In the genomic region with DNA sequence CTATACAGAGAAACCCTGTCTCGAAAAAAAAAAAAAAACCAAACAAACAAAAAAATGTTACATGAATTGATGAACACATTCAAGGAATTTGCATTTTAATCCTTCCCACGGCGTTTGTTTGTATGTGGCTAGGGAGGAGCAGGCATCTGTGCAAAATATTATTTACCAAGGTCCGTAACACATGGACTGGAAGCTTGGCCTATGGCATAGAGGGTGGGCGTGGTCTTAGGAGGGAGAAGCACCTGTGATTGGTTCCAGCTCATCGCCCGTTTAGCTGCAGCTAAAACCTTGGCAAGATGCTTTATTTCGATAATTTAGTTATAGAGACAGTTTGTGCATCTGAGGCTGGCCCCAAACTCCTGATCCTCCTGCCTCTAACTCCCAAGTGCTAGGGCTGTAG, we compare ENCODE assay signal across 37 mouse cellular contexts. TPM values are rescaled to one million over a fixed set of nuclear protein-coding genes. Genes with fewer than 3 reads are reported as not detected.
"Had no signal": no experiment of that assay in that cellular context is flagged by ENCODE, and none has a peak within 500 bp of the region (broad histone marks: within the 10 kb centered on the region; RNA-seq: fewer than 3 reads in every experiment).

No protein-coding gene starts in this region.

- H3K27me3 ChIP-seq: heart, embryonic 12.5 days; hindbrain, embryonic 12.5 days; kidney, embryonic 15.5 days; limb, embryonic 13.5 days; limb, embryonic 15.5 days; liver, embryonic 13.5 days; liver, embryonic 15.5 days had no signal

- DNase-seq: gastrocnemius, adult 2 months; gastrocnemius, postnatal 10 days; gastrocnemius, postnatal 25 days; heart, postnatal 10 days; heart, postnatal 4 days; kidney, adult 18-20 months; kidney, postnatal 14 days; kidney, postnatal 4 days; left cerebral cortex, postnatal 4 days; liver, embryonic 13.5 days; liver, postnatal 0 days had no signal

- H3K9me3 ChIP-seq: heart, embryonic 10.5 days; heart, embryonic 12.5 days; hindbrain, embryonic 10.5 days; hindbrain, embryonic 12.5 days; kidney, embryonic 15.5 days; limb, embryonic 13.5 days; limb, embryonic 15.5 days; liver, embryonic 13.5 days; liver, embryonic 15.5 days had no signal

- H3K27ac ChIP-seq: gastrocnemius, adult 2 months; heart, embryonic 10.5 days; hindbrain, embryonic 10.5 days; hindbrain, embryonic 12.5 days; hindbrain, embryonic 14.5 days; kidney, embryonic 15.5 days; kidney, postnatal 0 days; layer of hippocampus, adult 2 months; left cerebral cortex, adult 2 months; limb, embryonic 13.5 days; liver, embryonic 13.5 days; liver, embryonic 15.5 days had no signal

- H3K4me2 ChIP-seq: heart, embryonic 12.5 days; hindbrain, embryonic 12.5 days; hindbrain, embryonic 14.5 days; liver, embryonic 13.5 days; liver, embryonic 15.5 days had no signal

- H3K9ac ChIP-seq: heart, embryonic 12.5 days; hindbrain, embryonic 12.5 days; hindbrain, embryonic 14.5 days; kidney, embryonic 15.5 days; limb, embryonic 13.5 days; limb, embryonic 15.5 days; liver, embryonic 13.5 days; liver, embryonic 15.5 days; liver, postnatal 0 days had no signal

- H3K4me3 ChIP-seq: gastrocnemius, adult 2 months; heart, embryonic 10.5 days; heart, embryonic 12.5 days; hindbrain, embryonic 10.5 days; hindbrain, embryonic 12.5 days; kidney, embryonic 15.5 days; layer of hippocampus, adult 2 months; left cerebral cortex, adult 2 months; liver, embryonic 13.5 days; liver, embryonic 15.5 days had no signal

- H3K36me3 ChIP-seq: heart, embryonic 10.5 days; heart, embryonic 12.5 days; hindbrain, embryonic 10.5 days; hindbrain, embryonic 12.5 days; kidney, embryonic 15.5 days; limb, embryonic 13.5 days; limb, embryonic 15.5 days; liver, embryonic 13.5 days; liver, embryonic 15.5 days had no signal

- ATAC-seq: hindbrain, embryonic 16.5 days; inflammation-experienced regulatory T-cells, adult 6 months; liver, postnatal 0 days had no signal

RNA-seq across cellular contexts. Expression of a gene that starts 2.3 kb away (rescaled TPM):
- total RNA-seq: gastrocnemius, adult 2 months; granulocyte monocyte progenitor cell, adult 5-6 weeks had no signal
- polyA plus RNA-seq: inflammation-experienced regulatory T-cells, adult 6 months had no signal

RNA-seq across cellular contexts. Expression of a gene that starts 27.3 kb away (rescaled TPM):
- total RNA-seq: gastrocnemius, adult 2 months; gastrocnemius, postnatal 10 days; gastrocnemius, postnatal 25 days; gastrocnemius, postnatal 4 days; granulocyte monocyte progenitor cell, adult 5-6 weeks; heart, adult 8-10 months; heart, postnatal 10 days; heart, postnatal 25 days; heart, postnatal 4 days; layer of hippocampus, adult 2 months; layer of hippocampus, postnatal 10 days; layer of hippocampus, postnatal 25 days; left cerebral cortex, adult 2 months; left cerebral cortex, postnatal 25 days; left cerebral cortex, postnatal 4 days; liver, adult 2 months had no signal
- polyA plus RNA-seq: frontal cortex, adult 2 months; heart, embryonic 10.5 days; heart, embryonic 12.5 days; heart, embryonic 14.5 days; heart, embryonic 16.5 days; hindbrain, embryonic 10.5 days; hindbrain, embryonic 12.5 days; hindbrain, embryonic 14.5 days; hindbrain, embryonic 16.5 days; inflammation-experienced regulatory T-cells, adult 6 months; kidney, embryonic 15.5 days; kidney, postnatal 0 days; limb, embryonic 11.5 days; limb, embryonic 13.5 days; limb, embryonic 15.5 days; liver, adult 2 months; liver, embryonic 13.5 days; liver, postnatal 0 days had no signal
